Mouse (Mus musculus) forebrain, embryonic 15.5 days (tissue): ENCODE results near the gene Col2a1. TPM values are rescaled to one million over a fixed set of nuclear protein-coding genes. Genes with fewer than 3 reads are reported as not detected.

Experiments used
- ATAC-seq: fragments of 200-750 bp; cut with Nextera tagmentation; replicated peaks from 2 replicates; pipeline ENCODE4 v1.8.0; 2017; ENCODE audit warnings: mild to moderate bottlenecking, moderate TSS enrichment, moderate library complexity
- H3K27ac ChIP-seq: fragments of 300-500 bp; sonication (generic); replicated peaks from 2 replicates; pipeline ENCODE4 v1.5.1; 2015; ENCODE audit warnings: mild to moderate bottlenecking, inconsistent platforms
- H3K27me3 ChIP-seq: fragments of 300-500 bp; sonication (generic); 2 replicates; pipeline ENCODE4 v1.6.1; 2015; ENCODE audit warnings: inconsistent platforms
- H3K36me3 ChIP-seq: fragments of 300-500 bp; sonication (generic); 2 replicates; pipeline ENCODE4 v1.6.1; 2015; ENCODE audit warnings: mild to moderate bottlenecking, inconsistent platforms
- H3K4me1 ChIP-seq: fragments of 300-500 bp; sonication (generic); 2 replicates; pipeline ENCODE4 v1.6.1; 2015; ENCODE audit warnings: inconsistent platforms
- H3K4me2 ChIP-seq: fragments of 300-500 bp; sonication (generic); replicated peaks from 2 replicates; pipeline ENCODE4 v1.6.1; 2015; ENCODE audit warnings: mild to moderate bottlenecking, inconsistent platforms
- H3K4me3 ChIP-seq: fragments of 300-500 bp; sonication (generic); 2 replicates; pipeline ENCODE4 v1.5.1; 2015; ENCODE audit warnings: mild to moderate bottlenecking, inconsistent platforms
- H3K9ac ChIP-seq: fragments of 300-500 bp; sonication (generic); replicated peaks from 2 replicates; pipeline ENCODE4 v1.6.1; 2015; ENCODE audit warnings: mild to moderate bottlenecking, inconsistent platforms
- H3K9me3 ChIP-seq: fragments of 300-500 bp; sonication (generic); 2 replicates; pipeline ENCODE4 v1.6.1; 2016; ENCODE audit warnings: inconsistent platforms
- WGBS: fragments of 180-500 bp; shearing (Covaris S2); methylation state at CpG from one replicate; pipeline ENCODE4 v1.1.7; 2015; ENCODE audit warnings: mixed read lengths; 5-methylcytosine and 5-hydroxymethylcytosine counted together
- polyA plus RNA-seq: library from polyadenylated mRNA; unstranded; fragments of >200 nt; fragmentation: Nextera tagmentation; extraction: Ambion mirVana; gene quantifications from 2 replicates; pipeline ENCODE4 v1.2.1, GENCODE M21; 2015

The Col2a1 gene
- polyA plus RNA-seq, 1 experiment from 2014 or later = 25.6 TPM

DNA sequence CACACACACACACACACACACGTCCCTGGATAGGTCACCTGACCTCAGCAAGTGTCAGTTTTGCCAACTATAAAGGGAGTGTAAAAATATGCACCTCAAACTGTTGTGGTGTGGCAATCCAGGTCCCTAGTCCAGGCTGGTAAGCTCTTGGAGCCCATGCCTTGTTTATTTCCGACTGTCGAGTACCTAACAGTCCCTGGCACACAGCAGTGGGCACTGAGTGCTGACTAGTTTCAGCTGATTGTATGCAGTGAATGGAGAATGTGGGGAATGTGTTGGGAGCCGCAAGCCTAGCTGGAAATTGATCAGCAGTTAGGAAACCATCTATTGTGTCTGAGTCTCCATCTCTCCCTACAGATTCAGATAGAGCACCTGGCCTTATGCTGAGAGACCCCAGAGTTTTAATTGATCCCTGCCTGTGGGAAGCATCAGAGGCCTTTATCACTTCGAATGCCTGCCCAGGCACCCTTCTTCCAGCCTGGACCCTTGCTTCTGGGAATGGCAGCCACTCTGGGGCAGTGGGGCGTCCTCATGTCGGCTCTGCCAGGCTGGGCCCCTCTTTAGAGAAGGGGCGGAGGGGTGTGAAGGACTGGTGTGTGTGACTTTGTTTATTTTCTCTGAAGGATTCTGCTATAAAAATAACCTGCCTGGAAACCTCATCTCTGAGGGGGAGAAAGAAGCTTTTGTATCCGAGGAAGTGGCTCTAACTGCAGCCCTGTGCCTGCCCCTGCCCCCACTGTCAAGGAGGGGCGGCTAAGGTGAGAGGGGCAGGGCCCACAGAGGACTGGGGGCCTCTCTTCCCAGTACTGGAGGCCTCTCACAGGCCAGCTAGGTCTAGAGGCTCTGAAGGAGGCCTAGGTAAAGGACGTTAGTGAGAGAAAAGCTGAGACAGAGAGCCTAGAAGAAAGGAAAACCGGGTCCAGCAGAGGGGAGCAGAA, 22.7 kb upstream of the Col2a1 start:
- no peaks in the 10 kb centered on the region for H3K9me3 ChIP-seq
- peaks cover 14% of the 10 kb centered on the region for H3K4me1 ChIP-seq
- 22% methylated on average over 12 of the region's 12 CpGs for WGBS
- no peak overlapping the region for H3K9ac ChIP-seq
- no peak overlapping the region for H3K4me3 ChIP-seq
- H3K4me2 ChIP-seq = no peak overlapping the region
- no peaks in the 10 kb centered on the region for H3K27me3 ChIP-seq
- no peaks in the 10 kb centered on the region for H3K36me3 ChIP-seq
- H3K27ac ChIP-seq = no peak overlapping the region
- no peak; the same call in 1 of the 2 replicates for ATAC-seq

DNA sequence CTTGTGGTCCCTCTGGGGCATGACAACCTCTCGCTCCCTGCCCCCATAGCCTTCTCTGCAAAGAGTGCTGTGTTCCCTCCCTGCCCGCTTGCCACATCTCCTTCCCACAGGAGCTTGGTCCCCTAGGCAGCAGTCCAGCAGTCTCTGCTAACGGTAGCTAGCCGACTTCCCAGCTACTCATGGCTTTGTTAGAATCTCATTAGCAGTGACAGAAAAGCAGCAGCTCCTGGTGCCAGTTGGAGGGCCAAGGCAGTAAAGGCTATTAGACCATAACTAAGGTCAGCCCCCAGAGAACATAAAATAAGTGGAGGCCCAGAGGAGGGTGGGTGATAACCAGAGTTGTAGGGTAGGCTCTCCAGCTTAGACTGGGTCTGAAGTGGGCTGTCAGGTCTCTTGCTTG, 21.1 kb upstream of the Col2a1 start:
- Histone ChIP-seq H3K27ac (no peak overlapping the region), H3K9ac (no peak overlapping the region), H3K36me3 (no peaks in the 10 kb centered on the region), H3K9me3 (no peaks in the 10 kb centered on the region), H3K4me3 (no peak overlapping the region), H3K4me2 (no peak overlapping the region), H3K4me1 (peaks cover 14% of the 10 kb centered on the region), H3K27me3 (no peaks in the 10 kb centered on the region)
- 0 out of 2 replicates have a peak, but pooled peaks have one; percentile 2 for ATAC-seq
- WGBS = 31% methylated on average over 4 of the region's 4 CpGs

DNA sequence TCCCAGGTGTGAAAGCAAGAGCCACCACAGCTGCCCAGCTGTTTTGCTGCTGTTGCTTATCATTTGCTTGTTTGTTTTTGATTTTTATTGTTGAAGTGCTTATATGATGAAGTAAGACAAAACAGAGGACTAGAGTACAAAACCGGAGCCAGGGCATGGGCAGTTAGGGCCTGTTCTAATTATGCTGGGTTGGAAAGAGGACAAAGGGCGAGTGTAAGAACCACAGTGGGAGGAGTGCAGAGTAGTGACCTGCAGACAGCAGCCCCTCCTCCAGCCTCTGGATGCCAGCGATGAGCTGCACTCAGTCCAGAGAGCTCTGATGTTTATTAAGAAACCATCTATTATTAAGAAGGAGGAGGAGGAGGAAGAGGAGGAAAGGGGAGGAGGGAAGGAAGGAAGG, 18.6 kb upstream of the Col2a1 start:
- Histone ChIP-seq H3K4me1 (peaks cover 11% of the 10 kb centered on the region), H3K4me2 (no peak overlapping the region), H3K9ac (no peak overlapping the region), H3K9me3 (no peaks in the 10 kb centered on the region), H3K4me3 (no peak overlapping the region), H3K36me3 (no peaks in the 10 kb centered on the region), H3K27ac (no peak overlapping the region), H3K27me3 (no peaks in the 10 kb centered on the region)
- WGBS = 16% methylated on average over 3 of the region's 3 CpGs
- ATAC-seq = no peak

DNA sequence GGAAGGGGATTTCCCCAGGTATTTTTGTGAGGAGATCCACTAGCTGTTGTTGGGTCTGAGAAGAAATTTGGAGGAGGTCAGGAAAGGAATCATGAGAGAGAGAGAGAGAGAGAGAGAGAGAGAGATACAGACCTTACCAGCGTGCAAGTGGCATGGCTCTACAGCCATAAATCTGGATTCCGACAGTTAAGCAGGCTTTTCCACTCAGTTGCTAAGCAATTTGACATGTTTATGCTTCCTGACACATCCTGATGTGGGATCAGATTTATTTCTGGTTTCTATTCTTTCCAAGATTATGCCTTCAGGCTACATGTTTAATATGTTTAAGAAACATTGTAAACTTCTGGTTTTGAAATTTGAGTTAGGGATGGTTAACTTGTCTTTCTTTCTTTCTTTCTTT, 17.4 kb upstream of the Col2a1 start:
- H3K27me3 ChIP-seq = no peaks in the 10 kb centered on the region
- H3K27ac ChIP-seq = no peak overlapping the region
- no peak overlapping the region for H3K4me2 ChIP-seq
- H3K4me3 ChIP-seq = no peak overlapping the region
- no peaks in the 10 kb centered on the region for H3K4me1 ChIP-seq
- no peaks in the 10 kb centered on the region for H3K9me3 ChIP-seq
- ATAC-seq = no peak
- 69% methylated on average over 2 of the region's 2 CpGs for WGBS
- H3K9ac ChIP-seq = no peak overlapping the region
- H3K36me3 ChIP-seq = no peaks in the 10 kb centered on the region

DNA sequence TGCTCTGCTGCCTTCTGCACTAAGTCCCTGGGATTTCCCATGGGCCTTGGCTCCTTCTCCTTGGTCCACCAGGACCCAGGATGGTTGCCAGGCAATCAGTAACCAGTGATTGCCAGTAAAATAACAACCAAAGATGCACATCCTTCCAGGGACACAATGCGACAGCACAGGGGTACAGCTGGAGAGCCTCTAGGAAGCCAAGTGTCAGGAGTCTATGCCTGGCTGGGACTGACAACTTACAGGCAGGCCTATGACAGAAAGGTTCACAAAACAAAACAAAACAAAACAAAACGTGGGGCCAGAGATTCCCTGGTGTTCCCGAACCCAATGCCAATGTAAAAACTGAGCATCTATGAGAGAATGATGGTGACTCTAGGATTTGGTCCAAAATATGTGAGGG, 14.6 kb upstream of the Col2a1 start:
- no peak for ATAC-seq
- WGBS = 61% methylated on average over 3 of the region's 3 CpGs
- H3K9me3 ChIP-seq = no peaks in the 10 kb centered on the region
- no peak overlapping the region for H3K27ac ChIP-seq
- H3K4me3 ChIP-seq = no peak overlapping the region
- no peaks in the 10 kb centered on the region for H3K36me3 ChIP-seq
- no peak overlapping the region for H3K9ac ChIP-seq
- H3K4me1 ChIP-seq = no peaks in the 10 kb centered on the region
- no peak overlapping the region for H3K4me2 ChIP-seq
- H3K27me3 ChIP-seq = no peaks in the 10 kb centered on the region

DNA sequence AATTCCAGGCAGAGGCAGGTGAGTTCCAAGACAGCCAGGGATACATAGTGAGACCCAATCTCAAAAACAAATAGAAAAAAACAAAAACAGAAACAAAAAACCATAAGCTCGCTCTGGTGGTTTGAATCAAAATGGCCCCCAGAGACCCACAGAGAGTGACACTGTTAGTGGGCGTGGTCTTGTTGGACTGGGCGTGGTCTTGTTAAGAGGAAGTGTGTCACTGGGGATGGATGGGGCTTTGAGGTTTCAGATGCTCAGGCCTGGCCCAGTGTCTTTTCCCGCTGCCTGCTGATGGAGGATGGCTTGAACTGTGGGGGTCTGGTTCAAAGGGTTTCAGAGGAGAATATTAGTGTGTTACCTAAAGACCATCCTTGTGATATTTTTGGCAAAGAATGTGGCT, 13.4 kb upstream of the Col2a1 start:
- no peak overlapping the region for H3K27ac ChIP-seq
- no peaks in the 10 kb centered on the region for H3K9me3 ChIP-seq
- 90% methylated on average over 4 of the region's 4 CpGs for WGBS
- H3K9ac ChIP-seq = no peak overlapping the region
- no peaks in the 10 kb centered on the region for H3K36me3 ChIP-seq
- no peak for ATAC-seq
- H3K4me2 ChIP-seq = no peak overlapping the region
- H3K4me1 ChIP-seq = no peaks in the 10 kb centered on the region
- no peaks in the 10 kb centered on the region for H3K27me3 ChIP-seq
- no peak overlapping the region for H3K4me3 ChIP-seq

DNA sequence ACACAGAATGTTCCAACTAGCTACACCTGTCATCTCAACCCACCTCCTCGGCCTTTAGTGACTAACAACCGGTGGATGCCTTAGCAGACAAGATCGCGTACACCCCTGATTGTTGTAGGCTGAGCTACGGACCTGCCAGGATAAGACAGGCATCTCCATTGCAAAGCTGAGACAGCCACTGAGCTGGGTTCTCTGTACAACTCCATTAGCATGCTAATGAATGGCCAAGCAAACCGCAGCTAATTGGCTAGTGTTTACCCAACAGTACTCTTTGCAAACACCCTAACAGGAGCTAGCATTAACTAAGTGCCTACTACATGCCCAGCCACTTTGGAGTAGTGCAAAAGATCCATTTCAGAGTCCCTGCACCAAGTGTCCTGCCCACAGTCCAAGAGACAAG, 8.3 kb upstream of the Col2a1 start:
- H3K4me1 ChIP-seq = no peaks in the 10 kb centered on the region
- 34% methylated on average over 6 of the region's 6 CpGs for WGBS
- H3K4me2 ChIP-seq = no peak overlapping the region
- ATAC-seq = no peak
- H3K36me3 ChIP-seq = no peaks in the 10 kb centered on the region
- no peaks in the 10 kb centered on the region for H3K27me3 ChIP-seq
- H3K9me3 ChIP-seq = no peaks in the 10 kb centered on the region
- H3K4me3 ChIP-seq = no peak overlapping the region
- no peak overlapping the region for H3K9ac ChIP-seq
- no peak overlapping the region for H3K27ac ChIP-seq

DNA sequence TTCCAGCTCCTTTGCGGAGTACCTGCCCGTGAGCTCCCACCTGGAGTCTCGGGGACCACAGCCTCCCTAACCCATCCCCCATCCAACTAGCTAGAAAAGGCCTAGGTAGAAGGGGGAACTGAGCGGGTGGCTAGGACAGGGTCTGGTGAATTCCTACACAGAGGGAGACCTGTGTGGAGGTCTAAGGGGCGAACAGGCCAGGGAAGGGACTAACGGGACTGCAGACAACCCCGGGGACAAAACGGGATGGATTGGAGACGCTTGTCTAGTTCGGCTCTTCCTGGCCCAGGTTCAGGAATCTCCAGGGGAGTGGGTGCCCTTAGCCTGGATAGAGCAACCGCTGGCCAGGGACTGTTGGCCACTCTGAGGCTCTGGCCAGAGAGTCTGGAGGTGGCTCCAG, 686 bp upstream of the Col2a1 start:
- no peak for ATAC-seq
- H3K4me3 ChIP-seq = 0 out of 2 replicates have a peak overlapping the region, but pooled peaks have one; percentile 44
- peaks cover 33% of the 10 kb centered on the region; the same call in 1 of the 2 replicates for H3K27me3 ChIP-seq
- peak overlapping the region; percentile 66 for H3K4me2 ChIP-seq
- H3K27ac ChIP-seq = no peak overlapping the region
- WGBS = 16% methylated on average over 11 of the region's 11 CpGs
- H3K9ac ChIP-seq = no peak overlapping the region
- H3K36me3 ChIP-seq = no peaks in the 10 kb centered on the region
- H3K4me1 ChIP-seq = peaks cover 51% of the 10 kb centered on the region
- H3K9me3 ChIP-seq = no peaks in the 10 kb centered on the region

DNA sequence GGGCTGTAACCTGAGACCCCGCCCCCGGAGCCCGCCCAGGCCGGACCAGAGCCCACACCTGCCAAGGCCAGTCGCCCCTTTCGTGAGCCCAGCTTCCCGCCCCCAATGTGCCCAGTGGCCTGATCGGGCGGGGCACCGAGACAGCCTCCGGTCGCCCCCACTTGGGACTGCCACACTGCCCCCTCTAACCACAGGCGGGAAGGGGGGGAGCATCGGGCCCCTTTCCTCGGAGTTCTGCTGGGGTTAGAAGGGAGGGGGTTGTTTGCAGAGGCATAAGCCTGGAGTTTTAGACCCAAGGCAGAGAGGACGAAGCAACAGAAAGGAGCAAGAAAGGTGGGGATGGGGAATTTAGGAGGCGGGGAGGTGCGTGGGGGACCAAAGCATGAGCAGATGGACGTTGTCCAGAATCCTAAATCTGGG, 255 bp upstream of the Col2a1 start:
- Histone ChIP-seq H3K27ac (no peak overlapping the region), H3K4me1 (peaks cover 55% of the 10 kb centered on the region)

DNA sequence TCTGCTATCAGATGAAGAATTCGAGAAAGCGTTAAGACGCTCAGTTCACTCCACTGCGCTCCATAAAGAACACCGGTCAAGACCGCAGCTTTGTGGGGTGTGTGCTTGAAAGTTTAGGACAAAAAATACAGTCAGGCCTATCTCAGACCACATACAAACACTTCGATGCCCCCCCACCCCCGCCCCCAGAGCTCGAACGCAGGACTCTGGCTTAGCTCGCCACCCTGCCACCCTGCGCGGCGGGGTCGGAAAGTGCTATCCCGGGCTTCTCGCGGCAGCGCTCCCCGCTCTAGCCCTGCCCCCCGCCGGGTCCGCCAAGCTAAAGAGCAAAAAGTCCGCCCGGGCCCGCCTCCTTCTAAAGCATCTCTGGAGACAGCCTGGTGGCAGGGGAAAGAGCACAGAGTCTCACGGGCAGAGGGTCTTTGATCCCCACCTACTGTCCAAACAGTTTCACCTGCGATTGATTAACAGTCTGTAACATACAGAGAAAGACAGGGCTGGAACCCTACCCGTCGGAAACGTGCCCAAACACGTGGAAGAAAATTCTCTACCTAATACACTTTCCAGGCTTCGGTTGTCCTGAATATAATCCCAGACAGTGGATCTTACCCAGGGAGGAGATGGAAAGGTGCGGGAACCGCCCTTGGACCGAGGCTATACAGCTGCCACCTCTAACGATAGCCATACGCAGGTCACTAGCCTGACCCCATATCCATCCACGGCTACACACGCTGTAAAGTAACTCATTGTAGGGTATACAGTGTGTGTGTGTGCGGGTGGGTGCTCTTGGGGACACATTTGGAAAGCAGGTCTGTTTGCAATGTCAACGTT, 1.3 kb downstream of the Col2a1 start:
- Histone ChIP-seq H3K9ac (peak overlapping the region; percentile 51), H3K36me3 (no peaks in the 10 kb centered on the region), H3K9me3 (no peaks in the 10 kb centered on the region), H3K4me3 (peak overlapping the region; percentile 44), H3K4me1 (peaks cover 62% of the 10 kb centered on the region), H3K27ac (peak overlapping the region; percentile 81), H3K4me2 (peak overlapping the region; percentile 66), H3K27me3 (peaks cover 37% of the 10 kb centered on the region; the same call in 1 of the 2 replicates)
- WGBS = under 1% methylated on average over 42 of the region's 42 CpGs
- no peak for ATAC-seq

More for the DNA sequence above, 255 bp upstream of the Col2a1 start:
- WGBS = 1% methylated on average over 19 of the region's 19 CpGs
- no peaks in the 10 kb centered on the region for H3K9me3 ChIP-seq
- no peaks in the 10 kb centered on the region for H3K36me3 ChIP-seq
- peak overlapping the region; percentile 44 for H3K4me3 ChIP-seq
- peaks cover 33% of the 10 kb centered on the region; the same call in 1 of the 2 replicates for H3K27me3 ChIP-seq
- no peak for ATAC-seq
- peak overlapping the region; percentile 66 for H3K4me2 ChIP-seq
- H3K9ac ChIP-seq = peak overlapping the region; percentile 51

DNA sequence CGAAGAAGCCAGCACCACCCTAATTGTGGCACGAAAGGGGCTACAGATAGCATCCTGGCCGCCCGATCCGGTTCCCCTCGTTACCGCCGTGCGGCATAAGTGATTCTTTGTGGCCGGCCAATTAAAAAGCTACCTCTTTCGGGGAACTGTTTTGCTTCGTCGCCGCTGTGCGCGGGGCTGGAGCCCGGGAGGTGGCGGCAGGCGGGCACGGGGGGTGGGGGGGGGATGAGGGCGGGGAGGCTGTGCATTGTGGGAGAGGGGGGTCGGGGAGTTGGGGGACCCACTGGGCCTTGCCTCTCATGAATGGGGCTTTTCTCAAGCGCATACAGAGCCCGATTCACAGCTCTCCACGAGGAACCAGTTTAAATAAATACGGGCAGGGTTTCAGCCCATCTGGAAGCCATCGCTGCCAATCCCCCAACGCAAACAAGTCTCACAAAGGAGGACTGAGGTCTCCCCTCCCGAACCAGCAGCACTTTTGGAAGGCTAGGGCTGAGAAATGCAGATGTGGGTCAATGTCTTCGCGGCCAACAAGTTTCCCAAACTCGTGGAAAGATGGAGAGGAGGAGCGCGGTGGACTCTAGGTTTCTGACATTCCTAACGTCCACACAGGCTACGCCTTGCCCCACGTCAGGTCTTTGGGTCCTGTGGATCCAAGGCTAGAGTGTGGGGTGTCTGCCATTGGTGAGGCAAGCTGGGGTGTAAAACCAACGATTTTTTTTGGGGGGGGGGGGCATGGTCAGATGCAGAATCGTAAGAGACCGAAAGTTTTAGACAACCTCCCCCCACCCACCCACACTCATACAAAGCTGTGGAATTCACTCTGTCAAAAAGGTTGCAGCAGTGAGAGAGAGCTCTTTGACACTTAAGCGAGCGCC, 2.1 kb downstream of the Col2a1 start:
- Histone ChIP-seq H3K4me3 (peak overlapping the region; percentile 44), H3K9me3 (no peaks in the 10 kb centered on the region), H3K4me2 (peak overlapping the region; percentile 66), H3K36me3 (no peaks in the 10 kb centered on the region), H3K9ac (peak overlapping the region; percentile 51), H3K27ac (peak overlapping the region; percentile 81), H3K4me1 (peaks cover 70% of the 10 kb centered on the region), H3K27me3 (peaks cover 37% of the 10 kb centered on the region; the same call in 1 of the 2 replicates)
- ATAC-seq = peak; percentile 78
- WGBS = under 1% methylated on average over 42 of the region's 42 CpGs
